Mouse (Mus musculus): Measurements from ENCODE around the gene Olfr823.
"Not testable (repeated sequence)": the region's sequence is repeated elsewhere in the genome, so short reads cannot be mapped to it uniquely, and the experiment has no call there.

Gene Olfr823

GRCm38 (mm10) chr10:130115283-130115682 is at the start of gene Olfr823:
TSS of gene Olfr823 (minus strand) at chr10:130115383.
- DNase-seq (ENCODE audit: low spot score): not testable (repeated sequence)

- DNase-seq (ENCODE audit: low spot score): no peak
Observed at GRCm38 (mm10) chr10:130144121-130144520, 28.9 kb upstream of the Olfr823 start.

GRCm38 (mm10) chr10:130142481-130142880 is 27.3 kb upstream of the Olfr823 start:
- DNase-seq (ENCODE audit: low spot score): not testable (repeated sequence)

GRCm38 (mm10) chr10:130134811-130135210 is 19.6 kb upstream of the Olfr823 start:
- DNase-seq (ENCODE audit: low spot score): no peak

- DNase-seq (ENCODE audit: low spot score): not testable (repeated sequence)
Observed at GRCm38 (mm10) chr10:130129900-130130299, 14.7 kb upstream of the Olfr823 start, which contains the start of gene Olfr824. TSS of gene Olfr824 (minus strand) at chr10:130130000.

- not testable (repeated sequence) for DNase-seq (ENCODE audit: low spot score)
Observed at GRCm38 (mm10) chr10:130116045-130116444, 862 bp upstream of the Olfr823 start.

GRCm38 (mm10) chr10:130096104-130096503 is 19.1 kb downstream of the Olfr823 start:
- DNase-seq (ENCODE audit: low spot score): peak; percentile 17

GRCm38 (mm10) chr10:130092838-130093440 is 22.2 kb downstream of the Olfr823 start:
- peak; percentile 79 for DNase-seq (ENCODE audit: low spot score)

GRCm38 (mm10) chr10:130070910-130071309 is 44.3 kb downstream of the Olfr823 start, which contains the start of gene Olfr822:
TSS of gene Olfr822 (plus strand) at chr10:130071210.
- no peak for DNase-seq (ENCODE audit: low spot score)

Measured in embryo, embryonic 10.5 days (tissue).